Mouse (Mus musculus) layer of hippocampus, postnatal 36 days (tissue): ENCODE results near the gene Tspan7. TPM values are rescaled to one million over a fixed set of nuclear protein-coding genes. Genes with fewer than 3 reads are reported as not detected.

Experiments used
- DNase-seq, 2 experiments: peaks; one replicate each; pipeline ENCODE4 v3.0.0; 2022
- total RNA-seq, 2 experiments: library from RNA; stranded (reverse); gene quantifications; 2 replicates each; pipeline ENCODE4 v1.2.3; 2021

Tspan7 gene
- total RNA-seq, 2 experiments from 2014 or later = 1,175 to 1,195 TPM

GRCm38 (mm10) chrX:10556899-10557298, 71.9 kb downstream of the Tspan7 start:
- no peak for DNase-seq

- DNase-seq = no peak
These were observed 72.6 kb downstream of the Tspan7 start for GRCm38 (mm10) chrX:10557596-10557995.

GRCm38 (mm10) chrX:10558625-10559024, 73.7 kb downstream of the Tspan7 start:
- DNase-seq = no peak

GRCm38 (mm10) chrX:10565811-10566210, 80.9 kb downstream of the Tspan7 start:
- DNase-seq = no peak

GRCm38 (mm10) chrX:10574523-10574922, 89.6 kb downstream of the Tspan7 start:
- peak; percentile 18 to 24 for DNase-seq

GRCm38 (mm10) chrX:10575406-10575805, 90.4 kb downstream of the Tspan7 start:
- DNase-seq = no peak

- DNase-seq = no peak
These were observed 91.4 kb downstream of the Tspan7 start for GRCm38 (mm10) chrX:10576349-10576748.

GRCm38 (mm10) chrX:10577356-10577755, 92.4 kb downstream of the Tspan7 start:
- DNase-seq = no peak

- DNase-seq = no peak
These were observed 97.8 kb downstream of the Tspan7 start for GRCm38 (mm10) chrX:10582731-10583130.

- DNase-seq = no peak
These were observed 107.3 kb downstream of the Tspan7 start for GRCm38 (mm10) chrX:10592244-10592643.

GRCm38 (mm10) chrX:10593561-10593960, 108.6 kb downstream of the Tspan7 start:
- no peak for DNase-seq

- DNase-seq = peak in 1 of 2 experiments; percentile 2
These were observed 132.2 kb downstream of the Tspan7 start for GRCm38 (mm10) chrX:10617119-10617518.

GRCm38 (mm10) chrX:10641062-10641461, 156.1 kb downstream of the Tspan7 start:
- DNase-seq = no peak

Other genes starting within 250 kb of the Tspan7 start
- gene Otc, start 232.9 kb upstream of the Tspan7 start, total RNA-seq = not detected
- gene Mid1ip1, start 229.9 kb downstream of the Tspan7 start, total RNA-seq = 10 to 100 TPM; 85.9 to 87.8 TPM